Mouse (Mus musculus): ENCODE measurements around the gene Hoxd9.

GRCm38 (mm10) chr2:74669230-74669578, 28.3 kb upstream of the Hoxd9 start:
- TF ChIP-seq CTCF (IDR thresholded peaks at IDR 0.05; ENCODE audit: borderline replicate concordance, insufficient read depth, low read length): no peak
- no peak for TF ChIP-seq POLR2A (IDR thresholded peaks at IDR 0.05; ENCODE audit: low read depth, low read length)

Data from embryonic fibroblast, embryonic 13.5 days (primary cell).